Mouse (Mus musculus): Measurements from ENCODE around the gene Rrh.

GRCm38 (mm10) chr3:129754650-129755604 lies 67.5 kb downstream of the Rrh start, which contains the start of gene Egf:
- TF ChIP-seq CTCF (IDR thresholded peaks at IDR 0.05; ENCODE audit: borderline replicate concordance, control insufficient read depth, extremely low read depth, insufficient read depth, low read length, poor library complexity) (no peak), POLR2A (IDR thresholded peaks at IDR 0.05; ENCODE audit: control insufficient read depth, extremely low read depth, insufficient read depth, low read length, poor library complexity) (no peak)

Measured in thymus, adult 2 months (tissue).